Mouse (Mus musculus): ENCODE data around the gene Slco2a1. TPM values are rescaled to one million over a fixed set of nuclear protein-coding genes. Genes with fewer than 3 reads are reported as not detected.

Slco2a1 gene
- polyA plus RNA-seq, 1 experiment from 2014 or later, result 4.3 TPM

- no peak overlapping the region for H3K4me2 ChIP-seq (ENCODE audit: low read length)
- H3K27me3 ChIP-seq (ENCODE audit: control insufficient read depth, insufficient read depth, low read depth, low read length), result no peaks in the 10 kb centered on the region
- no peak for ATAC-seq
- H3K36me3 ChIP-seq (ENCODE audit: control insufficient read depth, insufficient read depth, low read length), result no peaks in the 10 kb centered on the region
- no peak overlapping the region for H3K27ac ChIP-seq (ENCODE audit: low read length)
- WGBS, result 92% methylated on average over 12 of the region's 12 CpGs
- H3K9me3 ChIP-seq (replicated peaks; ENCODE audit: control insufficient read depth, low read length, poor library complexity, severe bottlenecking), result no peaks in the 10 kb centered on the region
- no peak overlapping the region for H3K4me3 ChIP-seq (ENCODE audit: low read depth, low read length)
- H3K9ac ChIP-seq (ENCODE audit: low read depth, low read length), result no peak overlapping the region
- H3K4me1 ChIP-seq (ENCODE audit: control insufficient read depth, insufficient read depth, low read length), result no peaks in the 10 kb centered on the region
Measured at GRCm38 (mm10) chr9:103014686-103015085, 26.2 kb downstream of the Slco2a1 start.

DNA sequence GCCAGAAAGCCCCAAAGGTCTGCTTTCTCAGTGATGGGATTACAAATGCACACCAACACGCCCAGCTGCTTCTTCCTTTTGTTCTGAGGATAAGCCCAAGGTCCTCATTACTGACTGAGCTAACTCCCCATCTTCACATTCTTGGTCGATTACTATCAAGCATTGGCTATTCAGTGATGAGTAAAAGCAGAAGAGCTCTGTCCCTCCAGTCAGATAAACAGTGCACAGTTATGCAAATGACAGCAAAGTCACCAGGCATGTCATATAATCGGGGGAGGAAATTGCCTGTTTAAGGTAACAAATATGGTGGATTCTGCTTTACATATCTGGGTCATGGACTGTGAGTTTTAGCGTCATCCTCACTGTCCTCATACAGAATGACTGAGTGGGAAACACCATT is 35.6 kb downstream of the Slco2a1 start:
- no peak overlapping the region for H3K4me3 ChIP-seq (ENCODE audit: low read depth, low read length)
- no peaks in the 10 kb centered on the region for H3K27me3 ChIP-seq (ENCODE audit: control insufficient read depth, insufficient read depth, low read depth, low read length)
- no peak overlapping the region for H3K9ac ChIP-seq (ENCODE audit: low read depth, low read length)
- H3K4me2 ChIP-seq (ENCODE audit: low read length), result no peak overlapping the region
- H3K4me1 ChIP-seq (ENCODE audit: control insufficient read depth, insufficient read depth, low read length), result no peaks in the 10 kb centered on the region
- H3K36me3 ChIP-seq (ENCODE audit: control insufficient read depth, insufficient read depth, low read length), result no peaks in the 10 kb centered on the region
- no peaks in the 10 kb centered on the region for H3K9me3 ChIP-seq (replicated peaks; ENCODE audit: control insufficient read depth, low read length, poor library complexity, severe bottlenecking)
- WGBS, result 66% methylated on average over 4 of the region's 4 CpGs
- ATAC-seq, result no peak
- H3K27ac ChIP-seq (ENCODE audit: low read length), result no peak overlapping the region

- Histone ChIP-seq H3K9ac (ENCODE audit: low read depth, low read length) (no peak overlapping the region), H3K27me3 (ENCODE audit: control insufficient read depth, insufficient read depth, low read depth, low read length) (no peaks in the 10 kb centered on the region), H3K27ac (ENCODE audit: low read length) (no peak overlapping the region), H3K4me2 (ENCODE audit: low read length) (no peak overlapping the region), H3K9me3 (replicated peaks; ENCODE audit: control insufficient read depth, low read length, poor library complexity, severe bottlenecking) (no peaks in the 10 kb centered on the region), H3K4me1 (ENCODE audit: control insufficient read depth, insufficient read depth, low read length) (no peaks in the 10 kb centered on the region), H3K4me3 (ENCODE audit: low read depth, low read length) (no peak overlapping the region), H3K36me3 (ENCODE audit: control insufficient read depth, insufficient read depth, low read length) (no peaks in the 10 kb centered on the region)
- 75% methylated on average over 11 of the region's 11 CpGs for WGBS
- ATAC-seq, result no peak
Measured at GRCm38 (mm10) chr9:103027150-103027889, 38.8 kb downstream of the Slco2a1 start.

DNA sequence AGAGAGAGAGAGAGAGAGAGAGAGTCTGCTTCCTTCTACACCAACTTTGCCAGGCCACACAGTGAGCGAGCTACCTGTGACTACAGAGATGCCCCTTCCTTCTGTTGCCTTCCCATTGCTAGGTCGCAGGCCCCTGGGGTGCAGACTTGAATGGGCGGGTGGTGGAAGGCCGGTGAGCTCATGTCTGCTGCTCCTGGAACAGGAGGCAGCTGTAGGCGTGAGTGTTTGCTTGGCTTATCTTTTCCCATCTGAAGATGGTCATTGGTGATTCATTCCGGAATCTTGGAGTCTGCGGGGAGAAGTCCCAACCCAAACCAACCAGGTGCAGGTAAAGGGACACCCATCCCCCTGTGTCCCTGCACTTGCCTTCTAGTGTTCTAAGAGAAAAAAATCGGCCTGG is 40.5 kb downstream of the Slco2a1 start:
- Histone ChIP-seq H3K9ac (ENCODE audit: low read depth, low read length) (no peak overlapping the region), H3K4me1 (ENCODE audit: control insufficient read depth, insufficient read depth, low read length) (no peaks in the 10 kb centered on the region), H3K27me3 (ENCODE audit: control insufficient read depth, insufficient read depth, low read depth, low read length) (no peaks in the 10 kb centered on the region), H3K36me3 (ENCODE audit: control insufficient read depth, insufficient read depth, low read length) (no peaks in the 10 kb centered on the region), H3K27ac (ENCODE audit: low read length) (no peak overlapping the region), H3K4me3 (ENCODE audit: low read depth, low read length) (no peak overlapping the region), H3K9me3 (replicated peaks; ENCODE audit: control insufficient read depth, low read length, poor library complexity, severe bottlenecking) (no peaks in the 10 kb centered on the region), H3K4me2 (ENCODE audit: low read length) (no peak overlapping the region)
- no peak for ATAC-seq
- WGBS, result 65% methylated on average over 8 of the region's 8 CpGs

DNA sequence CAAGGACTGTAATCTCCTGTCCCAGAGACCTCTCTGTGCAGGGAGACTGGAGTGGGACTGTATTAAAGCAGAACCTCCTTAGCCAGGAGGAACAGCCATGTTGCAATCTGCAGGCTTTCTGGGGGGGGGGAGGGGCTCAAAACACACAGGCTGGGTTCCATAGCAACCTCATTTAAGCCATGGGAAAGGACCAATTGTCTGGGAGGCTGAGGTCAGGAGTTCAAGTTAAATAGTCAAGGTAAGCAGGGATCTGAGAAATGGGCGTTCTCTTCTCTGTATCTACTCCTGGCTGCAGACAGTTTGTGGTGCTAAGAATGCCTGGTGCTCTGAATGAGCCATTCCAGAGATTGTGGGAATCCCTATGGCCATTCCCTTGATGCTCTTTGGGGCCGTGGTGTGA is 41.5 kb downstream of the Slco2a1 start:
- H3K27me3 ChIP-seq (ENCODE audit: control insufficient read depth, insufficient read depth, low read depth, low read length), result no peaks in the 10 kb centered on the region
- H3K9me3 ChIP-seq (replicated peaks; ENCODE audit: control insufficient read depth, low read length, poor library complexity, severe bottlenecking), result no peaks in the 10 kb centered on the region
- 79% methylated on average over 2 of the region's 2 CpGs for WGBS
- H3K9ac ChIP-seq (ENCODE audit: low read depth, low read length), result no peak overlapping the region
- H3K36me3 ChIP-seq (ENCODE audit: control insufficient read depth, insufficient read depth, low read length), result no peaks in the 10 kb centered on the region
- no peaks in the 10 kb centered on the region for H3K4me1 ChIP-seq (ENCODE audit: control insufficient read depth, insufficient read depth, low read length)
- no peak for ATAC-seq
- H3K27ac ChIP-seq (ENCODE audit: low read length), result no peak overlapping the region
- no peak overlapping the region for H3K4me2 ChIP-seq (ENCODE audit: low read length)
- H3K4me3 ChIP-seq (ENCODE audit: low read depth, low read length), result no peak overlapping the region

GRCm38 (mm10) chr9:103031211-103031610 is 42.7 kb downstream of the Slco2a1 start:
- H3K36me3 ChIP-seq (ENCODE audit: control insufficient read depth, insufficient read depth, low read length), result no peaks in the 10 kb centered on the region
- no peaks in the 10 kb centered on the region for H3K9me3 ChIP-seq (replicated peaks; ENCODE audit: control insufficient read depth, low read length, poor library complexity, severe bottlenecking)
- H3K27ac ChIP-seq (ENCODE audit: low read length), result no peak overlapping the region
- 62% methylated on average over 5 of the region's 5 CpGs for WGBS
- no peak overlapping the region for H3K9ac ChIP-seq (ENCODE audit: low read depth, low read length)
- ATAC-seq, result no peak
- H3K4me1 ChIP-seq (ENCODE audit: control insufficient read depth, insufficient read depth, low read length), result no peaks in the 10 kb centered on the region
- no peaks in the 10 kb centered on the region for H3K27me3 ChIP-seq (ENCODE audit: control insufficient read depth, insufficient read depth, low read depth, low read length)
- H3K4me2 ChIP-seq (ENCODE audit: low read length), result no peak overlapping the region
- H3K4me3 ChIP-seq (ENCODE audit: low read depth, low read length), result no peak overlapping the region

- Histone ChIP-seq H3K4me3 (ENCODE audit: low read depth, low read length) (no peak overlapping the region), H3K36me3 (ENCODE audit: control insufficient read depth, insufficient read depth, low read length) (no peaks in the 10 kb centered on the region), H3K9me3 (replicated peaks; ENCODE audit: control insufficient read depth, low read length, poor library complexity, severe bottlenecking) (no peaks in the 10 kb centered on the region), H3K4me2 (ENCODE audit: low read length) (no peak overlapping the region), H3K9ac (ENCODE audit: low read depth, low read length) (no peak overlapping the region), H3K4me1 (ENCODE audit: control insufficient read depth, insufficient read depth, low read length) (no peaks in the 10 kb centered on the region), H3K27me3 (ENCODE audit: control insufficient read depth, insufficient read depth, low read depth, low read length) (no peaks in the 10 kb centered on the region), H3K27ac (ENCODE audit: low read length) (no peak overlapping the region)
- WGBS, result 87% methylated on average over 8 of the region's 8 CpGs
- ATAC-seq, result no peak
Measured at GRCm38 (mm10) chr9:103032193-103032592, 43.7 kb downstream of the Slco2a1 start.

GRCm38 (mm10) chr9:103033381-103033780 is 44.9 kb downstream of the Slco2a1 start:
- H3K36me3 ChIP-seq (ENCODE audit: control insufficient read depth, insufficient read depth, low read length), result no peaks in the 10 kb centered on the region
- H3K4me3 ChIP-seq (ENCODE audit: low read depth, low read length), result no peak overlapping the region
- H3K27ac ChIP-seq (ENCODE audit: low read length), result no peak overlapping the region
- no peaks in the 10 kb centered on the region for H3K9me3 ChIP-seq (replicated peaks; ENCODE audit: control insufficient read depth, low read length, poor library complexity, severe bottlenecking)
- 80% methylated on average over 3 of the region's 3 CpGs for WGBS
- H3K9ac ChIP-seq (ENCODE audit: low read depth, low read length), result no peak overlapping the region
- H3K27me3 ChIP-seq (ENCODE audit: control insufficient read depth, insufficient read depth, low read depth, low read length), result no peaks in the 10 kb centered on the region
- H3K4me2 ChIP-seq (ENCODE audit: low read length), result no peak overlapping the region
- ATAC-seq, result no peak
- H3K4me1 ChIP-seq (ENCODE audit: control insufficient read depth, insufficient read depth, low read length), result no peaks in the 10 kb centered on the region

DNA sequence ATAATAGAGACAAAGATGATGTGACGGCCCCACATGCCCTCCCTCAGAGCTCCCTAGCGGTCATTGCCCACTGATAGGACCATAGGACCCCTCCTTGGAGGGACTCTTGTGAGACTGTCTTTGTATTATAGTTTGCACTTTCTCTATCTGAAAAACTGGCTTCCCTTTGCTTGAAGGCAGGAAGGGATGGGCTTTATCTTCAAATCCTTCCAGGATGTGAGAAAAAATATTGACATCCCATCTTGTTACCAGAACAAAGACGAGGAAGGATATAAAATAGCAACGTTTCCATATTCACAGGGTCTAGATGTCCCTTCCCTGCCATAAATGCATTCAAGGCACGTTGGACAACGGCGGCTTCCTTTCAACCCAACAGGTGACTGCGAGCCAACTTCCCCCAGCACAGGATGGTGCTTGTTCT is 48.5 kb downstream of the Slco2a1 start:
- Histone ChIP-seq H3K9ac (ENCODE audit: low read depth, low read length) (no peak overlapping the region), H3K36me3 (ENCODE audit: control insufficient read depth, insufficient read depth, low read length) (no peaks in the 10 kb centered on the region), H3K4me3 (ENCODE audit: low read depth, low read length) (no peak overlapping the region), H3K4me1 (ENCODE audit: control insufficient read depth, insufficient read depth, low read length) (no peaks in the 10 kb centered on the region), H3K9me3 (replicated peaks; ENCODE audit: control insufficient read depth, low read length, poor library complexity, severe bottlenecking) (no peaks in the 10 kb centered on the region), H3K4me2 (ENCODE audit: low read length) (no peak overlapping the region), H3K27me3 (ENCODE audit: control insufficient read depth, insufficient read depth, low read depth, low read length) (no peaks in the 10 kb centered on the region), H3K27ac (ENCODE audit: low read length) (no peak overlapping the region)
- 82% methylated on average over 8 of the region's 8 CpGs for WGBS
- no peak for ATAC-seq

Measured in midbrain, embryonic 16.5 days (tissue).